Mouse (Mus musculus) ZHBTc4 (cell line): Measurements from ENCODE around the gene Cklf.
"Not testable (repeated sequence)": the region's sequence is repeated elsewhere in the genome, so short reads cannot be mapped to it uniquely, and the experiment has no call there.

Source experiments
- DNase-seq: peaks from one replicate; pipeline ENCODE4 v3.0.0-alpha.2; 2011; ENCODE audit warnings: low read depth, low spot score

Gene Cklf

GRCm38 (mm10) chr8:104264271-104264935, 13.7 kb downstream of the Cklf start:
- DNase-seq: not testable (repeated sequence)

- DNase-seq: no peak
Observed at GRCm38 (mm10) chr8:104268368-104268767, 17.7 kb downstream of the Cklf start.

- DNase-seq: no peak
Observed at GRCm38 (mm10) chr8:104268937-104269440, 18.3 kb downstream of the Cklf start.

GRCm38 (mm10) chr8:104293081-104293480, 42.4 kb downstream of the Cklf start, which contains the start of gene Cmtm2a:
Cmtm2a (minus strand) TSS chr8:104293181.
- peak; percentile 7 for DNase-seq

- DNase-seq: no peak
Observed at GRCm38 (mm10) chr8:104294396-104294795, 43.7 kb downstream of the Cklf start.

GRCm38 (mm10) chr8:104301577-104301976, 50.9 kb downstream of the Cklf start:
- DNase-seq: not testable (repeated sequence)

- not testable (repeated sequence) for DNase-seq
Observed at GRCm38 (mm10) chr8:104302536-104302935, 51.9 kb downstream of the Cklf start.

- DNase-seq: no peak
Observed at GRCm38 (mm10) chr8:104304962-104305361, 54.3 kb downstream of the Cklf start.

- peak; percentile 21 for DNase-seq
Observed at GRCm38 (mm10) chr8:104308341-104308740, 57.7 kb downstream of the Cklf start.

GRCm38 (mm10) chr8:104309441-104310155, 58.9 kb downstream of the Cklf start, which contains the start of the genes Gm45711 and Cmtm1:
Gm45711 (minus strand) TSS chr8:104310081.
Cmtm1 (minus strand) TSS chr8:104310145.
- DNase-seq: peak; percentile 41

- not testable (repeated sequence) for DNase-seq
Observed at GRCm38 (mm10) chr8:104312023-104312422, 61.4 kb downstream of the Cklf start.

GRCm38 (mm10) chr8:104313311-104313710, 62.6 kb downstream of the Cklf start:
- no peak for DNase-seq
